10 mouse cellular contexts compared by ENCODE assay signal in the genomic region with DNA sequence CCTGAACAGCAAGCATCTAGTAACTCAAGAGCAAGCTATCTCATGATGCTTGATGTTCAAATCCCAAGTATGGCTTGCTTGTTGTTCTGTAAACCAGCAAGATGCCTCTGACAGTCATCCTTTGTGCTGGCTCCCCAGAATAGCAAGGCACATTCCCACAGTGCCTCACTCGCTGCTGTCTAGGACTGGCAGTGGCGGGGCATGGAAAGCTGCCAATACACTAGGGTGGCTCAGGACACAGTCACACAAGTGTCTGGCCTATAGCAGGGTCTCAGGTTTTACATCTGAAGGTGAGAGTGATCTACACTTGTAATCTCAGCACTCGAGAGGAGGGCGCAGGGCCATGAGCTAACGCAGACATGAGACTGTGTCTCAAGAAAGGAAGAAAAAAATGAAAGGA. TPM values are rescaled to one million over a fixed set of nuclear protein-coding genes. Genes with fewer than 3 reads are reported as not detected.
A peak's percentile ranks its signal among the peaks of the same experiment; 100 is the strongest.
DNase-seq lines count a peak whose midpoint lies in the region; ATAC-seq and TF ChIP-seq lines count a peak whose summit lies in the region.
"Had no signal": no experiment of that assay in that cellular context is flagged by ENCODE, and none has a peak within 500 bp of the region (broad histone marks: within the 10 kb centered on the region; RNA-seq: fewer than 3 reads in every experiment).

No protein-coding gene starts in this region.

- peaks cover 92% of the 10 kb centered on the region for H3K36me3 ChIP-seq in forebrain, embryonic 14.5 days (ENCODE audit: control insufficient read depth, insufficient read depth, low read length)
- H3K36me3 ChIP-seq in forebrain, embryonic 11.5 days (ENCODE audit: control insufficient read depth, insufficient read depth, low read length): peaks cover 8% of the 10 kb centered on the region; the same call in 1 of the 2 replicates

- H3K4me1 ChIP-seq in forebrain, embryonic 14.5 days (ENCODE audit: control insufficient read depth, insufficient read depth, low read length): no peaks in the 10 kb centered on the region
- H3K4me1 ChIP-seq in forebrain, embryonic 11.5 days (replicated peaks; ENCODE audit: control insufficient read depth, insufficient read depth, low read length): no peaks in the 10 kb centered on the region
- H3K4me1 ChIP-seq: limb, embryonic 12.5 days had no signal

- no peak for TF ChIP-seq CTCF in brain, embryonic 14.5 days (IDR thresholded peaks at IDR 0.05; ENCODE audit: borderline replicate concordance, extremely low read depth, insufficient read depth, insufficient read length)

- 64% methylated on average over 5 of the region's 5 CpGs for WGBS in forebrain, embryonic 14.5 days
- 95% methylated on average over 5 of the region's 5 CpGs for WGBS in forebrain, embryonic 11.5 days

- no peak for ATAC-seq in forebrain, embryonic 14.5 days
- no peak for ATAC-seq in forebrain, embryonic 11.5 days (replicated peaks; ENCODE audit: low FRiP score)
- ATAC-seq in erythroid progenitor cell, adult 5-6 weeks (replicated peaks; ENCODE audit: low FRiP score, poor library complexity, severe bottlenecking): no peak

- H3K9ac ChIP-seq in forebrain, embryonic 14.5 days (ENCODE audit: low read length): no peak overlapping the region
- H3K9ac ChIP-seq in forebrain, embryonic 11.5 days (ENCODE audit: low read length): no peak overlapping the region
- H3K9ac ChIP-seq: limb, embryonic 12.5 days had no signal

- H3K27me3 ChIP-seq in forebrain, embryonic 14.5 days (replicated peaks; ENCODE audit: control insufficient read depth, insufficient read depth, low read length): no peaks in the 10 kb centered on the region
- no peaks in the 10 kb centered on the region for H3K27me3 ChIP-seq in forebrain, embryonic 11.5 days (ENCODE audit: control insufficient read depth, insufficient read depth, low read length)
- H3K27me3 ChIP-seq: limb, embryonic 12.5 days had no signal

- no peak overlapping the region for H3K4me2 ChIP-seq in forebrain, embryonic 14.5 days (ENCODE audit: low read length)
- no peak overlapping the region for H3K4me2 ChIP-seq in forebrain, embryonic 11.5 days (ENCODE audit: low read depth, low read length, severe bottlenecking)
- H3K4me2 ChIP-seq: limb, embryonic 12.5 days had no signal

- DNase-seq in forebrain, embryonic 14.5 days (ENCODE audit: low spot score): peak; percentile 60
- DNase-seq in forebrain, embryonic 11.5 days (ENCODE audit: low spot score): no peak
- DNase-seq in brain, embryonic 14.5 days (ENCODE audit: low read depth): peak; percentile 68
- peak; percentile 76 to 80 for DNase-seq in heart, adult 18-20 months
- peak; percentile 47 for DNase-seq in left cerebral cortex, adult 11 months (ENCODE audit: low spot score)
- no peak for DNase-seq in lung, adult 18-20 months
- no peak for DNase-seq in spleen, postnatal 4 days (ENCODE audit: low spot score in 2 of 2)

- no peak overlapping the region for H3K4me3 ChIP-seq in forebrain, embryonic 14.5 days (ENCODE audit: low read depth, low read length)
- H3K4me3 ChIP-seq in forebrain, embryonic 11.5 days (ENCODE audit: low read depth, low read length): no peak overlapping the region
- H3K4me3 ChIP-seq: limb, embryonic 12.5 days; myocyte had no signal

- TF ChIP-seq POLR2A in brain, embryonic 14.5 days (IDR thresholded peaks at IDR 0.05; ENCODE audit: borderline replicate concordance, extremely low read depth, insufficient read depth, insufficient read length, poor library complexity, severe bottlenecking): no peak

- no peak overlapping the region for H3K27ac ChIP-seq in forebrain, embryonic 14.5 days (ENCODE audit: low read depth, low read length)
- H3K27ac ChIP-seq in forebrain, embryonic 11.5 days (ENCODE audit: low read depth, low read length): no peak overlapping the region

- no peaks in the 10 kb centered on the region for H3K9me3 ChIP-seq in forebrain, embryonic 14.5 days (replicated peaks; ENCODE audit: control insufficient read depth, low read length)
- no peaks in the 10 kb centered on the region for H3K9me3 ChIP-seq in forebrain, embryonic 11.5 days (ENCODE audit: control insufficient read depth, low read length)
- H3K9me3 ChIP-seq: limb, embryonic 12.5 days had no signal

RNA-seq across cellular contexts. Expression of gene Kif1b, which starts 57.4 kb away (rescaled TPM):
- polyA plus RNA-seq in forebrain, embryonic 14.5 days (2014; fragmentation: Nextera tagmentation; extraction: Ambion mirVana): 101 and 132 TPM in 2 replicates
- 93.3 and 96.4 TPM in 2 replicates for polyA plus RNA-seq in forebrain, embryonic 11.5 days (2014; fragmentation: Nextera tagmentation; extraction: Ambion mirVana)
- polyA plus RNA-seq in brain, embryonic 14.5 days (2012; rRNA removed): 189 and 232 TPM in 2 replicates
- total RNA-seq in heart, adult 18-20 months (2021): 100 to 1,000 TPM; 154 to 180 TPM
- total RNA-seq in erythroid progenitor cell, adult 5-6 weeks (2015; ENCODE audit: low replicate concordance): 4.6 and 5.4 TPM in 2 replicates
- 7.4 and 8.0 TPM in 2 replicates for total RNA-seq in erythroid progenitor cell, adult 5-6 weeks (2017; ENCODE audit: low replicate concordance)

Comparison
In these comparisons a context has a peak if more than half of its experiments do, and no peak if none do; other contexts are left out.
1. DNase-seq: peak in forebrain, embryonic 14.5 days (single experiment), brain, embryonic 14.5 days (single experiment), heart, adult 18-20 months (2 of 2) and left cerebral cortex, adult 11 months (single experiment); none in forebrain, embryonic 11.5 days (single experiment), lung, adult 18-20 months (0 of 2) and spleen, postnatal 4 days (0 of 2).